Mouse (Mus musculus): ENCODE results near the gene Cdc14a. TPM values are rescaled to one million over a fixed set of nuclear protein-coding genes. Genes with fewer than 3 reads are reported as not detected.

Gene Cdc14a
- total and polyA plus RNA-seq, 3 experiments: 2.6 to 5.9 TPM; not detected in 1

GRCm38 (mm10) chr3:116298003-116298402 lies 125.8 kb downstream of the Cdc14a start:
- H3K79me2 ChIP-seq (ENCODE audit: control insufficient read depth, insufficient read depth, low read length, poor library complexity): no peaks in the 10 kb centered on the region

GRCm38 (mm10) chr3:116297170-116297569 lies 126.7 kb downstream of the Cdc14a start:
- TF ChIP-seq CHD2 (IDR thresholded peaks at IDR 0.05; ENCODE audit: low read length) (no peak), RAD21 (IDR thresholded peaks at IDR 0.05; ENCODE audit: low read depth, low read length) (no peak), MEF2A (IDR thresholded peaks at IDR 0.05; ENCODE audit: extremely low read depth, insufficient replicate concordance, low read depth, low read length, poor library complexity, severe bottlenecking) (no peak), POLR2AphosphoS5 (IDR thresholded peaks at IDR 0.05; ENCODE audit: borderline replicate concordance, low read depth, low read length) (no peak), EP300 (IDR thresholded peaks at IDR 0.05; ENCODE audit: low read depth in 1 of 2, low read length in 2 of 2) (no peak)
- DNase-seq (ENCODE audit: low read depth, low spot score): no peak
- H3K9me3 ChIP-seq (replicated peaks; ENCODE audit: insufficient read depth, low read length): no peaks in the 10 kb centered on the region
- H3K79me2 ChIP-seq (ENCODE audit: control insufficient read depth, insufficient read depth, low read length, poor library complexity): no peaks in the 10 kb centered on the region
- H3K9ac ChIP-seq (ENCODE audit: control insufficient read depth, low read depth, low read length, poor library complexity, severe bottlenecking): no peak overlapping the region
- no peak overlapping the region for H3K27ac ChIP-seq (ENCODE audit: control insufficient read depth, low read depth, low read length)
- H3K4me3 ChIP-seq (ENCODE audit: control insufficient read depth in 1 of 2, insufficient read depth in 1 of 2, low read depth in 2 of 2, low read length in 2 of 2): no peak overlapping the region
- no peaks in the 10 kb centered on the region for H3K4me1 ChIP-seq (ENCODE audit: control insufficient read depth in 1 of 2, insufficient read depth in 2 of 2, low read length in 2 of 2)
- no peaks in the 10 kb centered on the region for H3K36me3 ChIP-seq (ENCODE audit: control insufficient read depth in 1 of 2, insufficient read depth in 2 of 2, low read length in 2 of 2)
- no peaks in the 10 kb centered on the region for H3K27me3 ChIP-seq (ENCODE audit: control insufficient read depth in 1 of 2, insufficient read depth in 2 of 2, low read length in 2 of 2)

More at GRCm38 (mm10) chr3:116298003-116298402, 125.8 kb downstream of the Cdc14a start:
- H3K9ac ChIP-seq (ENCODE audit: control insufficient read depth, low read depth, low read length, poor library complexity, severe bottlenecking): no peak overlapping the region
- no peak for TF ChIP-seq MEF2A (IDR thresholded peaks at IDR 0.05; ENCODE audit: extremely low read depth, insufficient replicate concordance, low read depth, low read length, poor library complexity, severe bottlenecking)
- no peak for TF ChIP-seq JUND (IDR thresholded peaks at IDR 0.05; ENCODE audit: low read depth, low read length)
- no peak for TF ChIP-seq UBTF (IDR thresholded peaks at IDR 0.05; ENCODE audit: borderline replicate concordance, insufficient read depth, low read depth, low read length)
- TF ChIP-seq GABPA (IDR thresholded peaks at IDR 0.05; ENCODE audit: low read depth, low read length): no peak
- TF ChIP-seq SIN3A (IDR thresholded peaks at IDR 0.05; ENCODE audit: low read length): no peak
- no peak for TF ChIP-seq NRF1 (IDR thresholded peaks at IDR 0.05; ENCODE audit: insufficient read depth, low read depth, low read length, poor library complexity, severe bottlenecking)
- no peak for TF ChIP-seq BHLHE40 (IDR thresholded peaks at IDR 0.05; ENCODE audit: borderline replicate concordance, low read depth, low read length)
- no peak for TF ChIP-seq SMC3 (IDR thresholded peaks at IDR 0.05; ENCODE audit: low read depth, low read length)
- no peak for TF ChIP-seq GATA1 (IDR thresholded peaks at IDR 0.05; ENCODE audit: low read depth, low read length)
- no peak for TF ChIP-seq ZC3H11A (IDR thresholded peaks at IDR 0.05; ENCODE audit: low read depth, low read length)
- TF ChIP-seq E2F4 (IDR thresholded peaks at IDR 0.05; ENCODE audit: borderline replicate concordance, low read depth, low read length): no peak
- DNase-seq (ENCODE audit: low read depth, low spot score): no peak
- H3K4me3 ChIP-seq (ENCODE audit: control insufficient read depth in 1 of 2, insufficient read depth in 1 of 2, low read depth in 2 of 2, low read length in 2 of 2): no peak overlapping the region
- H3K9me3 ChIP-seq (replicated peaks; ENCODE audit: insufficient read depth, low read length): no peaks in the 10 kb centered on the region
- no peak overlapping the region for H3K27ac ChIP-seq (ENCODE audit: control insufficient read depth, low read depth, low read length)
- no peaks in the 10 kb centered on the region for H3K36me3 ChIP-seq (ENCODE audit: control insufficient read depth in 1 of 2, insufficient read depth in 2 of 2, low read length in 2 of 2)
- no peaks in the 10 kb centered on the region for H3K27me3 ChIP-seq (ENCODE audit: control insufficient read depth in 1 of 2, insufficient read depth in 2 of 2, low read length in 2 of 2)
- H3K4me1 ChIP-seq (ENCODE audit: control insufficient read depth in 1 of 2, insufficient read depth in 2 of 2, low read length in 2 of 2): no peaks in the 10 kb centered on the region
